Mouse (Mus musculus): ENCODE results near the gene AC109138.7. TPM values are rescaled to one million over a fixed set of nuclear protein-coding genes. Genes with fewer than 3 reads are reported as not detected.

AC109138.7 gene
- polyA plus RNA-seq, 2 experiments = not detected

- TF ChIP-seq EP300 (IDR thresholded peaks at IDR 0.05; ENCODE audit: low read depth) (no peak), CTCF (IDR thresholded peaks at IDR 0.05; ENCODE audit: low read depth) (peak; percentile 65)
- H3K9ac ChIP-seq (replicated peaks) = no peak overlapping the region
- H3K4me3 ChIP-seq (ENCODE audit: insufficient read depth in 1 of 2, low read depth in 2 of 2, low read length in 2 of 2) = no peak overlapping the region
- 66% methylated on average over 11 of the region's 11 CpGs for WGBS (ENCODE audit: insufficient replicate concordance)
- DNase-seq (ENCODE audit: low read depth in 3 of 3, low spot score in 3 of 3) (no peak), ATAC-seq (ENCODE audit: insufficient read depth) (no peak)
- no peak overlapping the region for H3K4me2 ChIP-seq (ENCODE audit: low read depth)
- H3K9me3 ChIP-seq (ENCODE audit: control insufficient read depth, low read length) = no peaks in the 10 kb centered on the region
- no peak overlapping the region for H3K27ac ChIP-seq
- no peaks in the 10 kb centered on the region for H3K27me3 ChIP-seq (ENCODE audit: control insufficient read depth, insufficient read depth, low read length)
- no peaks in the 10 kb centered on the region for H3K36me3 ChIP-seq (replicated peaks; ENCODE audit: control insufficient read depth, insufficient read depth, low read depth)
- peaks cover 3 to 4% of the 10 kb centered on the region in 2 experiments; a peak in 3 of 4 replicates for H3K4me1 ChIP-seq (replicated peaks; ENCODE audit: control insufficient read depth in 2 of 2, insufficient read depth in 2 of 2, low read length in 1 of 2)
These were observed 41.5 kb downstream of the AC109138.7 start for GRCm38 (mm10) chr19:4255583-4256162.

GRCm38 (mm10) chr19:4257216-4257896, 43.2 kb downstream of the AC109138.7 start:
- DNase-seq (ENCODE audit: low read depth in 3 of 3, low spot score in 3 of 3) (peak; percentile 84 to 88 (median 87)), ATAC-seq (ENCODE audit: insufficient read depth) (peak; percentile 84)
- no peaks in the 10 kb centered on the region for H3K27me3 ChIP-seq (ENCODE audit: control insufficient read depth, insufficient read depth, low read length)
- no peak overlapping the region for H3K27ac ChIP-seq
- no peaks in the 10 kb centered on the region for H3K36me3 ChIP-seq (replicated peaks; ENCODE audit: control insufficient read depth, insufficient read depth, low read depth)
- peak overlapping the region; percentile 62 to 79 for H3K4me3 ChIP-seq (ENCODE audit: insufficient read depth in 1 of 2, low read depth in 2 of 2, low read length in 2 of 2)
- TF ChIP-seq CTCF (IDR thresholded peaks at IDR 0.05; ENCODE audit: low read depth) (peak; percentile 96), EP300 (IDR thresholded peaks at IDR 0.05; ENCODE audit: low read depth) (no peak)
- WGBS (ENCODE audit: insufficient replicate concordance) = under 1% methylated on average over 41 of the region's 41 CpGs
- H3K4me2 ChIP-seq (ENCODE audit: low read depth) = peak overlapping the region; percentile 92
- peak overlapping the region; percentile 44 for H3K9ac ChIP-seq (replicated peaks)
- H3K9me3 ChIP-seq (ENCODE audit: control insufficient read depth, low read length) = no peaks in the 10 kb centered on the region
- H3K4me1 ChIP-seq (replicated peaks; ENCODE audit: control insufficient read depth in 2 of 2, insufficient read depth in 2 of 2, low read length in 1 of 2) = peaks cover 3 to 4% of the 10 kb centered on the region in 2 experiments; a peak in 3 of 4 replicates

GRCm38 (mm10) chr19:4257897-4258252, 43.7 kb downstream of the AC109138.7 start:
- ATAC-seq (ENCODE audit: insufficient read depth) = no peak
- peak overlapping the region; percentile 92 for H3K4me2 ChIP-seq (ENCODE audit: low read depth)
- H3K9me3 ChIP-seq (ENCODE audit: control insufficient read depth, low read length) = no peaks in the 10 kb centered on the region
- H3K27ac ChIP-seq = no peak overlapping the region
- no peaks in the 10 kb centered on the region for H3K36me3 ChIP-seq (replicated peaks; ENCODE audit: control insufficient read depth, insufficient read depth, low read depth)
- H3K27me3 ChIP-seq (ENCODE audit: control insufficient read depth, insufficient read depth, low read length) = no peaks in the 10 kb centered on the region
- H3K9ac ChIP-seq (replicated peaks) = no peak overlapping the region; the same call in 1 of the 2 replicates
- WGBS (ENCODE audit: insufficient replicate concordance) = 35% methylated on average over 12 of the region's 12 CpGs
- TF ChIP-seq CTCF (IDR thresholded peaks at IDR 0.05; ENCODE audit: low read depth) = no peak
- no peak for TF ChIP-seq EP300 (IDR thresholded peaks at IDR 0.05; ENCODE audit: low read depth)
- no peak for DNase-seq (ENCODE audit: low read depth in 3 of 3, low spot score in 3 of 3)
- H3K4me3 ChIP-seq (ENCODE audit: insufficient read depth in 1 of 2, low read depth in 2 of 2, low read length in 2 of 2) = peak overlapping the region in 1 of 2 experiments; percentile 23; a peak in 1 of 4 replicates
- peaks cover 3 to 4% of the 10 kb centered on the region in 2 experiments; a peak in 3 of 4 replicates for H3K4me1 ChIP-seq (replicated peaks; ENCODE audit: control insufficient read depth in 2 of 2, insufficient read depth in 2 of 2, low read length in 1 of 2)

- ATAC-seq (ENCODE audit: insufficient read depth) = no peak
- Histone ChIP-seq H3K36me3 (replicated peaks; ENCODE audit: control insufficient read depth, insufficient read depth, low read depth) (no peaks in the 10 kb centered on the region), H3K9ac (replicated peaks) (no peak overlapping the region), H3K9me3 (ENCODE audit: control insufficient read depth, low read length) (no peaks in the 10 kb centered on the region), H3K27ac (no peak overlapping the region), H3K4me1 (replicated peaks; ENCODE audit: control insufficient read depth in 2 of 2, insufficient read depth in 2 of 2, low read length in 1 of 2) (peaks cover 3 to 4% of the 10 kb centered on the region in 2 experiments; a peak in 3 of 4 replicates), H3K4me2 (ENCODE audit: low read depth) (no peak overlapping the region), H3K27me3 (ENCODE audit: control insufficient read depth, insufficient read depth, low read length) (no peaks in the 10 kb centered on the region), H3K4me3 (ENCODE audit: insufficient read depth in 1 of 2, low read depth in 2 of 2, low read length in 2 of 2) (no peak overlapping the region)
- no peak for DNase-seq (ENCODE audit: low read depth in 3 of 3, low spot score in 3 of 3)
- TF ChIP-seq CTCF (IDR thresholded peaks at IDR 0.05; ENCODE audit: low read depth) (no peak), EP300 (IDR thresholded peaks at IDR 0.05; ENCODE audit: low read depth) (no peak)
- 51% methylated on average over 8 of the region's 8 CpGs for WGBS (ENCODE audit: insufficient replicate concordance)
These were observed 47.0 kb downstream of the AC109138.7 start for GRCm38 (mm10) chr19:4261038-4261698.

GRCm38 (mm10) chr19:4262756-4263155, 48.6 kb downstream of the AC109138.7 start:
- Histone ChIP-seq H3K27me3 (ENCODE audit: control insufficient read depth, insufficient read depth, low read length) (no peaks in the 10 kb centered on the region; the same call in 1 of the 2 replicates), H3K9ac (replicated peaks) (no peak overlapping the region), H3K36me3 (replicated peaks; ENCODE audit: control insufficient read depth, insufficient read depth, low read depth) (no peaks in the 10 kb centered on the region), H3K9me3 (ENCODE audit: control insufficient read depth, low read length) (no peaks in the 10 kb centered on the region), H3K4me2 (ENCODE audit: low read depth) (no peak overlapping the region), H3K4me3 (ENCODE audit: insufficient read depth in 1 of 2, low read depth in 2 of 2, low read length in 2 of 2) (no peak overlapping the region), H3K27ac (no peak overlapping the region), H3K4me1 (replicated peaks; ENCODE audit: control insufficient read depth in 2 of 2, insufficient read depth in 2 of 2, low read length in 1 of 2) (peaks cover 0 to 3% of the 10 kb centered on the region in 2 experiments; a peak in 3 of 4 replicates)
- DNase-seq (ENCODE audit: low read depth in 3 of 3, low spot score in 3 of 3) (no peak), ATAC-seq (ENCODE audit: insufficient read depth) (no peak)
- no peak for TF ChIP-seq CTCF (IDR thresholded peaks at IDR 0.05; ENCODE audit: low read depth)
- TF ChIP-seq EP300 (IDR thresholded peaks at IDR 0.05; ENCODE audit: low read depth) = no peak
- 38% methylated on average over 6 of the region's 6 CpGs for WGBS (ENCODE audit: insufficient replicate concordance)

Data from liver, embryonic 14.5 days (tissue).